Mouse (Mus musculus) C2C12 (cell line): ENCODE data around the gene Fign. TPM values are rescaled to one million over a fixed set of nuclear protein-coding genes. Genes with fewer than 3 reads are reported as not detected.

Experiments
- H3K27me3 ChIP-seq: one replicate; pipeline ENCODE4 v1.6.1; 2011; ENCODE audit not compliant: control insufficient read depth, insufficient read depth, insufficient read length
- H3K36me3 ChIP-seq: one replicate; pipeline ENCODE4 v1.6.1; 2011; ENCODE audit not compliant: control insufficient read depth, insufficient read depth
- H3K4me3 ChIP-seq: one replicate; pipeline ENCODE4 v1.5.1; 2011; ENCODE audit warnings: mild to moderate bottlenecking, control low read depth; ENCODE audit not compliant: poor library complexity, insufficient read depth, severe bottlenecking
- H3K79me2 ChIP-seq: one replicate; pipeline ENCODE4 v1.6.1; 2011; ENCODE audit not compliant: control insufficient read depth, insufficient read depth
- H3K79me3 ChIP-seq: one replicate; pipeline ENCODE4 v1.6.1; 2011; ENCODE audit warnings: low read depth, control low read depth
- H3ac ChIP-seq: one replicate; pipeline ENCODE3; 2011; ENCODE audit warnings: low read depth; ENCODE audit not compliant: control insufficient read depth, insufficient read length
- CEBPB ChIP-seq: IDR thresholded peaks from one replicate; pipeline ENCODE4 v1.6.1; 2011; ENCODE audit warnings: low read depth, mild to moderate bottlenecking, control low read depth, moderate library complexity
- CTCF ChIP-seq: IDR thresholded peaks from one replicate; pipeline ENCODE4 v1.5.1; 2011; ENCODE audit not compliant: control insufficient read depth, insufficient read depth, insufficient read length
- FOSL1 ChIP-seq: IDR thresholded peaks from one replicate; pipeline ENCODE4 v1.8.0; 2011; ENCODE audit warnings: mild to moderate bottlenecking, low read length; ENCODE audit not compliant: poor library complexity, insufficient read depth, severe bottlenecking
- MAX ChIP-seq: IDR thresholded peaks from one replicate; pipeline ENCODE4 v1.6.1; 2011; ENCODE audit warnings: mild to moderate bottlenecking, control low read depth
- MYOD1 ChIP-seq: IDR thresholded peaks from one replicate; pipeline ENCODE4 v1.6.1; 2011; ENCODE audit warnings: low read depth; ENCODE audit not compliant: control insufficient read depth, insufficient read length
- MYOG ChIP-seq: IDR thresholded peaks from one replicate; pipeline ENCODE4 v1.6.1; 2011; ENCODE audit not compliant: control insufficient read depth, insufficient read length; ENCODE audit errors: extremely low read depth
- USF1 ChIP-seq: IDR thresholded peaks from one replicate; pipeline ENCODE4 v1.6.1; 2011; ENCODE audit warnings: low read depth, mild to moderate bottlenecking, control low read depth, moderate library complexity
- polyA plus RNA-seq: library from polyadenylated mRNA; unstranded; fragments of >200 nt; fragmentation: generic; extraction: Trizol; gene quantifications from one replicate; pipeline ENCODE4 v1.2.1, GENCODE M21; 2012; ENCODE audit warnings: missing spikeins

Fign gene
- polyA plus RNA-seq, 1 experiment = 0.08 TPM

DNA sequence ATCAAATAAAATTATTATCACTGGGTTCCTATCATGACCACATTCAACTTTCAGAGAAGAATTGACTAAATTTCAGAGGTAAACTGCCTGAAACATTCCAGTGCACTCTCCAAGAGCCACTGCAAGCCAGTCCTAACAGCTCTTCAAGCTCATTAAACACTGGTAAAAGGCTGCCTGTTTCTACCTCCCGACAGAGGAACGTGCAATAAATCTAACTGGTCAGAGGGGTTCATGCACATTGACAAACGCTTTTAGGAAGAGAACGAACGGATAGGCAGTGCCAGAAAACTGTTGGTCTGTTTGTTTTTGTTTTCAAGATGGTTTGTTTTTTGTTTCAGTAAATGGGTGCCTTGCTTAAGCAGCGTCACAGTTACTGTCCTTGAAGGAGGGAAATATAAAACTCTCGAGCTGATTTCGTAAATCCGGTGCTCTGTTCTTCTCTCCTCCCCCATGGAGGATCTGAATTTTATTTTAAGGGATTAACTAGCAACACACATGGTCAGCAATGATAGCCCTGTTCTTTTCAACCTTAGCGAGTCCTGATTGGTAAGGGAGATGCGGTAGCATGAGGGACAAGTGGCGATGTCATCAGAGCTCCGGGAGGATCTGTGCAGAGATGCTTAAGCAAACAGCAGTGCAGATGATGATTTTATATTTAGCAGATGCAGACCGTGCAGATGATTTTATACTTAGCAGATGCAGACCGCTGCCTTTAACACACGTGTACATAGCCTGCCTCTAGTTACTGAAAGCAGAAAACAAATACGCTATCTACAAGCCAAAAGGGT lies 23.0 kb downstream of the Fign start:
- H3K79me2 ChIP-seq = no peaks in the 10 kb centered on the region
- H3K27me3 ChIP-seq = no peaks in the 10 kb centered on the region
- no peaks in the 10 kb centered on the region for H3K79me3 ChIP-seq
- H3K36me3 ChIP-seq = no peaks in the 10 kb centered on the region
- H3ac ChIP-seq = no peak overlapping the region
- TF ChIP-seq CTCF = no peak
- no peak for TF ChIP-seq MYOD1
- no peak for TF ChIP-seq MYOG
- no peak for TF ChIP-seq MAX
- TF ChIP-seq CEBPB = no peak
- no peak for TF ChIP-seq USF1
- TF ChIP-seq FOSL1 = no peak
- no peak overlapping the region for H3K4me3 ChIP-seq

DNA sequence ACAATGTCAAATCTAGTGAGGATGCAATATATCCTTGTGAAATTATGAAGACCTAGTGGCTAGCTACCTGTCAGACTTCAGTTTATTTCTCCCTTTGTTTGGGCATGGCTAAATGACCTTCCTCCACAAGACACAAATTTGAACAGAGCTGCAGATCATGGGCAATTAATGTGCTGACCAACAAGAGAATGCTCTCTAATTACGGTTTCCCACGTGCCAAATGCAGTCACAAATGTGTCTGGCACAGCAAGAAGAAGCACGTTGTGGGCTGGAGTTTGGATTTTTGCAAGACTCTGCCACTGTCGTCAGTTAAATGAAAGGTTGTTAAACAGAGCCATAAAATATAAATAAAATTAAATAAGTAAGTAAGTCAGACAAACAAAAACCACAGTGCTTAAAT lies 25.7 kb downstream of the Fign start:
- Histone ChIP-seq H3K36me3 (no peaks in the 10 kb centered on the region), H3K27me3 (no peaks in the 10 kb centered on the region), H3K79me3 (no peaks in the 10 kb centered on the region), H3K79me2 (no peaks in the 10 kb centered on the region), H3ac (no peak overlapping the region), H3K4me3 (no peak overlapping the region)
- TF ChIP-seq CTCF (no peak), MYOG (no peak), MAX (no peak), FOSL1 (no peak), MYOD1 (no peak), USF1 (no peak), CEBPB (no peak)

DNA sequence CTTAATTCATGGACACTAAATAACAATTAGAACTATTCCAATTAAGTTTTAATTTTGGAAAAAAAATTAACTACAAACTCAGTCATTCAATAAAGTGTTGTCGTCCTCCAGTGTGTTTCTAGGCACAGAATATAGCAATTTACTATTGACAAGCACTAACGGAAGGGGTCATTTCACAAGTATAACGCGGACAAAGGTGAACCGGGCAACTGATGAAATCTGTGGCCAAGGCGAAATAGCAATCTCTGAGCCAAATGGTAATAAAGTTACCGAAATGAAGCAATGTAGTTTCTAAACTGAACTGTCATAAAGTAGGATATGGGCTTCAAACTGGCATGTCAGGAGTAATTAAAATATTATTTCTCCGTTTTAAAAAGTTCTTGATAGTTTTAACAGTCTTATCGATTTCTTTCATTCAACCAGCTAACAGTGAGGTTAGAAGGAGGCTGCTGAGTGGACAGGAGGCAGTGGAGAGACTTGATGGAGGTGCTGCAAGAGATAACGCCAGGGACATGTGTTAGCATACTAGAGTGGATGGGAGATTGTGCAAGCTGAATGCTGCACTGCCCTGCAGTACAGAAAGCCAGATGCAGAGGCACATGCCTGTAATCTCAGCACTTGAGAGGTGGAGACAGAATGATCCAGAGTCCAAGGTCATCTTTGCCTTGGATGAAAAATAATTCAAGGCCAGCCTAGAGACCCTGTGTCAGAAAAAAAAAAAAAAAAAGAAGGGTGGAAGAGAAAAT lies 27.7 kb downstream of the Fign start:
- no peaks in the 10 kb centered on the region for H3K79me3 ChIP-seq
- H3K36me3 ChIP-seq = no peaks in the 10 kb centered on the region
- no peaks in the 10 kb centered on the region for H3K27me3 ChIP-seq
- no peak overlapping the region for H3K4me3 ChIP-seq
- TF ChIP-seq CEBPB = no peak
- TF ChIP-seq FOSL1 = no peak
- TF ChIP-seq MYOG = no peak
- TF ChIP-seq USF1 = no peak
- TF ChIP-seq MYOD1 = no peak
- no peak for TF ChIP-seq CTCF
- TF ChIP-seq MAX = no peak
- no peak overlapping the region for H3ac ChIP-seq
- H3K79me2 ChIP-seq = no peaks in the 10 kb centered on the region

DNA sequence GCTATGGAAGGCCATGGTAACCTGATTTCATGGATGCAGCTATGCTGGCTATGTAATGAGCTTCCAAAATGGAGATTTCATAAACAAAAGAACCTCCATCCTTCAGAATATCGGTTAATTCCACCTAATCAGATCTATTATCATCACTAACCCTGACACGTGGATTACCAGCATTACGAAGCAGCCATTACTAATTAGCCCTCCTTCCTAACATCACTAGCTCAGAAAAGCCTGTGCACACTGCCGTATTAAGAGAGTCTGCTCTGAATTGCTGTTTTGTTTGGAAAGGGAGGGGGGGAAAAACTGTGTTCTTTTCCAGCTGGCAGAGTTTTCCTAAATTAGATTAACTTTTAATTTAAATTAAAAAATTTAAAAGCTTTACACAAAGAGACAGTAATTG lies 32.3 kb downstream of the Fign start:
- no peak for TF ChIP-seq CEBPB
- TF ChIP-seq FOSL1 = no peak
- TF ChIP-seq USF1 = no peak
- no peak for TF ChIP-seq MYOG
- TF ChIP-seq MAX = no peak
- TF ChIP-seq CTCF = no peak
- no peak overlapping the region for H3ac ChIP-seq
- no peaks in the 10 kb centered on the region for H3K27me3 ChIP-seq
- no peaks in the 10 kb centered on the region for H3K36me3 ChIP-seq
- H3K79me3 ChIP-seq = no peaks in the 10 kb centered on the region
- no peaks in the 10 kb centered on the region for H3K79me2 ChIP-seq
- H3K4me3 ChIP-seq = no peak overlapping the region

DNA sequence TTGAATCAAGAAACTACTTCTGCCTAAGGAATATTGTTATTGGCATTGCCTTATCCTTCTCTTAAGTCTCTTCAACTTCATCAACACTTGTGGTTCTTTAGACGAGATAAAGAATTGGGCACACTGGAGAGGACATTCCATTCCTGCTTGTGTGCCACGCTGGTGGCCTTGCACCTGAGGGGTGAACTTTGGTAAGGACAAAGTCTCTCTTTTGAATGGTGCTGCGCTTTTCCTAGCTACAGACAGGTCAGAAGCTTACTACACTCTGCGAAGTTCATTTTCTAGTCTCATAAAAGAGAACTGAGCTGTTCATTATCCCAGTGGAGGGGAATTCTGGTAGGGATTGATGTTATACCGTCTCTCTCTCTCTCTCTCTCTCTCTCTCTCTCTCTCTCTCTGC lies 38.4 kb downstream of the Fign start:
- Histone ChIP-seq H3K36me3 (no peaks in the 10 kb centered on the region), H3K79me3 (no peaks in the 10 kb centered on the region), H3K79me2 (no peaks in the 10 kb centered on the region), H3ac (no peak overlapping the region), H3K27me3 (no peaks in the 10 kb centered on the region), H3K4me3 (no peak overlapping the region)
- TF ChIP-seq MYOG = no peak
- no peak for TF ChIP-seq CEBPB
- no peak for TF ChIP-seq CTCF
- TF ChIP-seq FOSL1 = no peak
- no peak for TF ChIP-seq USF1
- TF ChIP-seq MAX = no peak
